8 mouse cellular contexts compared by ENCODE assay signal in the genomic region with DNA sequence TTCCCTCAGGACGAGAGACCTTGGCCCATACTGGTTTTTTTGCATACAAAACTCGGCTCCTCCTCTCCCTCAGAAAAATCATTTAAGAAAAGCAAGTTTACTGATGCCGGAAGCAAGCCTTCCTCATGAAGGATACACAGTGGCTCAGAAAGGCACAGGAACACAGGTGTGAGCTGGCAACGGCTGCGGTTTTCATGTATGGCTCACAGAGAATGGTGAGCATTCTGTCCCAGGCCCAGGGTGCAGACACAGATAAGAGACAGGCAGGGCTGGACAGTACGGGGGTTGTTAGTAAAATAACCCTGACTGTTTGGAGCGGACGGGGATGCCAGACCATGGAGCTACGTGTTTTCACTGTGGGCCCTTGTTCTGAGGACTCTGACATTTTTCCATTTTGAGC. TPM values are rescaled to one million over a fixed set of nuclear protein-coding genes. Genes with fewer than 3 reads are reported as not detected.
DNase-seq lines count a peak whose midpoint lies in the region; TF ChIP-seq lines count a peak whose summit lies in the region.

No protein-coding gene starts in this region.

- H3K4me3 ChIP-seq in gastrocnemius, adult 2 months: peak overlapping the region; percentile 75

- DNase-seq in gastrocnemius, adult 2 months: peak; percentile 32
- no peak for DNase-seq in gastrocnemius, postnatal 4 days (ENCODE audit: low spot score in 2 of 2)
- peak; percentile 18 for DNase-seq in ovary, adult 18-20 months (ENCODE audit: low spot score)
- DNase-seq in ovary, postnatal 10 days (ENCODE audit: low spot score): no peak
- DNase-seq in induced T-regulatory cell, adult 2 months (ENCODE audit: low read depth): peak; percentile 78
- DNase-seq in thymus, postnatal 4 days: peak; percentile 72
- DNase-seq in kidney, postnatal 4 days: no peak
- no peak for DNase-seq in layer of hippocampus, adult 11-12 months (ENCODE audit: low spot score)

- intact Hi-C loops in gastrocnemius, adult 2 months (cut with DNase I): no loop called here

- TF ChIP-seq CTCF in gastrocnemius, adult 2 months (IDR thresholded peaks at IDR 0.05): no peak

- peak overlapping the region; percentile 89 for H3K27ac ChIP-seq in gastrocnemius, adult 2 months

RNA-seq across cellular contexts. Expression of a gene that starts 6.6 kb away (rescaled TPM):
- total RNA-seq in gastrocnemius, adult 2 months (2021): 100 to 1,000 TPM; 148 to 167 TPM
- 10 to 100 TPM; 74.5 to 82.5 TPM for total RNA-seq in gastrocnemius, postnatal 4 days (2021)

Comparison
In these comparisons a context has a peak if more than half of its experiments do, and no peak if none do; other contexts are left out.
1. DNase-seq: peak in gastrocnemius, adult 2 months (single experiment), ovary, adult 18-20 months (single experiment), induced T-regulatory cell, adult 2 months (single experiment) and thymus, postnatal 4 days (single experiment); none in gastrocnemius, postnatal 4 days (0 of 2), ovary, postnatal 10 days (single experiment), kidney, postnatal 4 days (0 of 2) and layer of hippocampus, adult 11-12 months (single experiment).